Mouse (Mus musculus) thymus, adult 2 months (tissue): ENCODE measurements around the gene Hpcal1. TPM values are rescaled to one million over a fixed set of nuclear protein-coding genes. Genes with fewer than 3 reads are reported as not detected.
A peak's percentile ranks its signal among the peaks of the same experiment; 100 is the strongest.

Experiments used
- DNase-seq: peaks from one replicate; pipeline ENCODE4 v3.0.0; 2021
- H3K27ac ChIP-seq: fragments of 200-500 bp; 2 replicates; pipeline ENCODE4 v1.5.1; 2012; ENCODE audit warnings: low read length, control low read depth; ENCODE audit not compliant: control insufficient read depth, insufficient read depth
- H3K27me3 ChIP-seq: fragments of 200-500 bp; 2 replicates; pipeline ENCODE4 v1.6.1; 2012; ENCODE audit warnings: mild to moderate bottlenecking, low read length, moderate library complexity, mixed read lengths; ENCODE audit not compliant: control insufficient read depth, insufficient read depth
- H3K36me3 ChIP-seq: fragments of 200-500 bp; 2 replicates; pipeline ENCODE4 v1.6.1; 2012; ENCODE audit warnings: mild to moderate bottlenecking, low read length, moderate library complexity; ENCODE audit not compliant: control insufficient read depth, insufficient read depth
- H3K4me1 ChIP-seq: fragments of 200-500 bp; replicated peaks from 2 replicates; pipeline ENCODE4 v1.6.1; 2012; ENCODE audit warnings: low read length; ENCODE audit not compliant: control insufficient read depth, insufficient read depth
- H3K4me3 ChIP-seq: fragments of 200-500 bp; 2 replicates; pipeline ENCODE4 v1.5.1; 2012; ENCODE audit warnings: mild to moderate bottlenecking, low read length, control low read depth, moderate library complexity; ENCODE audit not compliant: control insufficient read depth, insufficient read depth
- CTCF ChIP-seq: fragments of 200-500 bp; IDR thresholded peaks from 2 replicates; pipeline ENCODE4 v1.5.1; 2012; ENCODE audit warnings: mild to moderate bottlenecking, control low read depth, low read length, moderate library complexity, borderline replicate concordance; ENCODE audit not compliant: control insufficient read depth, poor library complexity, insufficient read depth; ENCODE audit errors: extremely low read depth
- POLR2A ChIP-seq: fragments of 200-500 bp; IDR thresholded peaks from 2 replicates; pipeline ENCODE4 v1.6.1; 2012; ENCODE audit warnings: mild to moderate bottlenecking, low read length, control low read depth, moderate library complexity; ENCODE audit not compliant: control insufficient read depth, poor library complexity, insufficient read depth; ENCODE audit errors: extremely low read depth
- WGBS: fragments of 180-500 bp; shearing (Covaris S2); methylation state at CpG from one replicate; pipeline ENCODE4 v1.1.7; 2018; 5-methylcytosine and 5-hydroxymethylcytosine counted together
- polyA plus RNA-seq: library from polyadenylated mRNA; depleted of rRNA; stranded (reverse); fragments of >200 nt; gene quantifications from 2 replicates; pipeline ENCODE4 v1.2.3, GENCODE M21; 2012

Hpcal1 gene
- polyA plus RNA-seq, 1 experiment, result 322 TPM

- H3K4me1 ChIP-seq, result peaks cover 21% of the 10 kb centered on the region
- no peak overlapping the region for H3K4me3 ChIP-seq
- H3K27me3 ChIP-seq, result no peaks in the 10 kb centered on the region
- no peak for DNase-seq
- H3K27ac ChIP-seq, result no peak overlapping the region
- H3K36me3 ChIP-seq, result no peaks in the 10 kb centered on the region
- 98% methylated on average over 1 of the region's 1 CpGs for WGBS
- TF ChIP-seq POLR2A (no peak), CTCF (no peak)
Observed at GRCm38 (mm10) chr12:17684315-17684714, 6.3 kb upstream of the Hpcal1 start.

- TF ChIP-seq CTCF (no peak), POLR2A (no peak)
- WGBS, result 5% methylated on average over 2 of the region's 2 CpGs
- Histone ChIP-seq H3K27ac (peak overlapping the region; percentile 62), H3K27me3 (no peaks in the 10 kb centered on the region), H3K36me3 (no peaks in the 10 kb centered on the region), H3K4me1 (peaks cover 29% of the 10 kb centered on the region), H3K4me3 (no peak overlapping the region)
- peak; percentile 43 for DNase-seq
Observed at GRCm38 (mm10) chr12:17686116-17686515, 4.5 kb upstream of the Hpcal1 start.

- WGBS, result 96% methylated on average over 3 of the region's 3 CpGs
- no peaks in the 10 kb centered on the region for H3K27me3 ChIP-seq
- no peak for TF ChIP-seq CTCF
- TF ChIP-seq POLR2A, result no peak
Observed at GRCm38 (mm10) chr12:17688913-17689312, 1.7 kb upstream of the Hpcal1 start.

GRCm38 (mm10) chr12:17689931-17690563 is 609 bp upstream of the Hpcal1 start:
- Histone ChIP-seq H3K4me1 (peaks cover 54% of the 10 kb centered on the region), H3K36me3 (no peaks in the 10 kb centered on the region), H3K27ac (no peak overlapping the region), H3K27me3 (no peaks in the 10 kb centered on the region), H3K4me3 (peak overlapping the region; percentile 94)
- TF ChIP-seq POLR2A, result no peak
- no peak for TF ChIP-seq CTCF
- DNase-seq, result peak; percentile 20
- 3% methylated on average over 20 of the region's 20 CpGs for WGBS

More at GRCm38 (mm10) chr12:17688913-17689312, 1.7 kb upstream of the Hpcal1 start:
- Histone ChIP-seq H3K4me1 (peaks cover 44% of the 10 kb centered on the region), H3K27ac (no peak overlapping the region), H3K36me3 (no peaks in the 10 kb centered on the region), H3K4me3 (no peak overlapping the region)
- no peak for DNase-seq

GRCm38 (mm10) chr12:17691320-17691876 is 742 bp downstream of the Hpcal1 start:
- Histone ChIP-seq H3K27me3 (no peaks in the 10 kb centered on the region), H3K36me3 (no peaks in the 10 kb centered on the region), H3K4me3 (peak overlapping the region; percentile 94), H3K27ac (peak overlapping the region; percentile 78), H3K4me1 (peaks cover 56% of the 10 kb centered on the region)
- peak; percentile 62 for DNase-seq
- WGBS, result under 1% methylated on average over 30 of the region's 30 CpGs
- TF ChIP-seq CTCF, result no peak
- no peak for TF ChIP-seq POLR2A

- under 1% methylated on average over 23 of the region's 23 CpGs for WGBS
- Histone ChIP-seq H3K36me3 (no peaks in the 10 kb centered on the region), H3K4me3 (peak overlapping the region; percentile 94), H3K27me3 (no peaks in the 10 kb centered on the region), H3K27ac (peak overlapping the region; percentile 78), H3K4me1 (peaks cover 57% of the 10 kb centered on the region)
- peak; percentile 67 for DNase-seq
- TF ChIP-seq CTCF (0 out of 2 replicates have a peak, but pooled peaks have one; percentile 14), POLR2A (no peak)
Observed at GRCm38 (mm10) chr12:17691891-17692321, 1.2 kb downstream of the Hpcal1 start.

- Histone ChIP-seq H3K4me1 (peaks cover 56% of the 10 kb centered on the region), H3K4me3 (peak overlapping the region; percentile 94), H3K27ac (peak overlapping the region; percentile 78; the same call in 1 of the 2 replicates), H3K36me3 (no peaks in the 10 kb centered on the region), H3K27me3 (no peaks in the 10 kb centered on the region)
- TF ChIP-seq POLR2A (no peak), CTCF (no peak)
- no peak for DNase-seq
- WGBS, result 46% methylated on average over 5 of the region's 5 CpGs
Observed at GRCm38 (mm10) chr12:17692356-17692755, 1.7 kb downstream of the Hpcal1 start.
